Mouse (Mus musculus): ENCODE measurements around the gene Osbpl6. TPM values are rescaled to one million over a fixed set of nuclear protein-coding genes. Genes with fewer than 3 reads are reported as not detected.
"Not testable (repeated sequence)": the region's sequence is repeated elsewhere in the genome, so short reads cannot be mapped to it uniquely, and the experiment has no call there.

Osbpl6 gene
- polyA plus RNA-seq, 1 experiment from 2014 or later, result 11.0 TPM

DNA sequence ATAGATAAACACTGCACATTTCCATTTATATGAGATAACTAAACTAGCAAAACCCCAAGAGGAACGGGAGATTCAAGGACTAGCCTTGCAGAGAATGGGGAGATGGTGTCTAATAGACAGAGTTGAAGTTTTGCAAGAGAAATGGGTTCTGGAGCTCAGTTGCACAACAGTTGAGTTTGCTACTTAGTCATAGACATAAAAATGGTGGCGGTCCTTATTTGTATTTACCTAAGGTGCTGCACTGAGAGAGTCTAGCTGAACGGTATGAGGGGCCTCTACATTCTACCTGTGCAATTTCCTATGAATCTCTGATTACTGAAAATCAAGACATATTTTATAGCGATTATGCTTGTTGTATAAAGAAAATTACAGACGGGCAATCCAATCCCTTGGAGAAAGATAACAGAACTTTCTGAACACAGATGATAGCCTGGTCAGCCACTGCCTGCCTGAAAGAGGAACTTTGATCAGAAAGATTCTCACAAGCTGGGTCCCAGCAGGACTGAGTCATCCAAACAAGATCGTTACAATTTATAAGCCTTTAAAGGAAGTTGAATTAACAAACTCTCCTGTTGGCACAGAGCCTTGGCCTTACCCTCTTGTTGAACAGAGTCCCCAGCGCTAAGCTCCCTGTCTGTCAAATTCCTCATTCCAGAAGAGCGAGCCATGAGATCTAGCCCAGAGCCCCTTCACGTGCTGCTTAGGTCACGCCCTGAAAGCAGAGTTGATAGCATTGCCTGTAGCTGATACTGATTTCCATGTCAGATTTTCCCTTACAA lies 204.2 kb downstream of the Osbpl6 start:
- Histone ChIP-seq H3K9me3 (ENCODE audit: control insufficient read depth, low read length) (no peaks in the 10 kb centered on the region), H3K9ac (ENCODE audit: low read depth, low read length) (no peak overlapping the region), H3K4me1 (ENCODE audit: control insufficient read depth, insufficient read depth, low read length) (no peaks in the 10 kb centered on the region), H3K4me3 (ENCODE audit: low read depth, low read length) (no peak overlapping the region), H3K36me3 (ENCODE audit: control insufficient read depth, insufficient read depth, low read length) (no peaks in the 10 kb centered on the region), H3K27me3 (replicated peaks; ENCODE audit: control insufficient read depth, insufficient read depth, low read length) (no peaks in the 10 kb centered on the region), H3K27ac (replicated peaks; ENCODE audit: low read depth, low read length) (no peak overlapping the region), H3K4me2 (ENCODE audit: low read depth, low read length) (no peak overlapping the region)
- no peak for ATAC-seq (ENCODE audit: low read depth)
- peak; percentile 44 for DNase-seq (ENCODE audit: low spot score)
- 76% methylated on average over 10 of the region's 10 CpGs for whole genome bisulfite sequencing

DNA sequence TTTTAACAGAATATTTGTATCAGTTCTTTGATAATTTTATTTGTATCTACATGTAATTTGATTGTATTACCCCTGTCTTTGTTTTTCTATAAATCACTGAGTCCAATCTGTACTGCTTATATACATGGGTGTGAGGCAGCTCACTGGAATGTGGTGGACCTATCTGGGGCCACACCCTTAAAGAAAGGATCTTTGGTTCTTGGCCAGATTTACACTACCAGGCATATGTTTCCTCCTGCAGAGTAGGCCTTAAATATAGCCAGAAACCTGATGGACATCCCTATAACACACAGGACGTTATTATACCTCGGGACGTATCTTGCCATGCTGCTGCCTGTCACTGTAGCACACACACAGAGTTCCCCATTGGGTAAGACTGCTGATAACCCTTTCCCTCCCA lies 205.7 kb downstream of the Osbpl6 start:
- Histone ChIP-seq H3K36me3 (ENCODE audit: control insufficient read depth, insufficient read depth, low read length) (no peaks in the 10 kb centered on the region), H3K27me3 (replicated peaks; ENCODE audit: control insufficient read depth, insufficient read depth, low read length) (no peaks in the 10 kb centered on the region), H3K4me2 (ENCODE audit: low read depth, low read length) (no peak overlapping the region), H3K4me3 (ENCODE audit: low read depth, low read length) (no peak overlapping the region), H3K9me3 (ENCODE audit: control insufficient read depth, low read length) (no peaks in the 10 kb centered on the region), H3K4me1 (ENCODE audit: control insufficient read depth, insufficient read depth, low read length) (no peaks in the 10 kb centered on the region), H3K27ac (replicated peaks; ENCODE audit: low read depth, low read length) (no peak overlapping the region), H3K9ac (ENCODE audit: low read depth, low read length) (no peak overlapping the region)
- 81% methylated on average over 3 of the region's 3 CpGs for WGBS
- DNase-seq (ENCODE audit: low spot score) (no peak), ATAC-seq (ENCODE audit: low read depth) (no peak)

- ATAC-seq (ENCODE audit: low read depth) (no peak), DNase-seq (ENCODE audit: low spot score) (peak; percentile 71)
- H3K4me3 ChIP-seq (ENCODE audit: low read depth, low read length), result no peak overlapping the region
- no peaks in the 10 kb centered on the region for H3K4me1 ChIP-seq (ENCODE audit: control insufficient read depth, insufficient read depth, low read length)
- H3K36me3 ChIP-seq (ENCODE audit: control insufficient read depth, insufficient read depth, low read length), result 0 out of 2 replicates have a peak, but pooled peaks cover 4% of the 10 kb centered on the region
- H3K27ac ChIP-seq (replicated peaks; ENCODE audit: low read depth, low read length), result no peak overlapping the region
- 29% methylated on average over 1 of the region's 1 CpGs for WGBS
- H3K4me2 ChIP-seq (ENCODE audit: low read depth, low read length), result no peak overlapping the region
- no peak overlapping the region for H3K9ac ChIP-seq (ENCODE audit: low read depth, low read length)
- H3K27me3 ChIP-seq (replicated peaks; ENCODE audit: control insufficient read depth, insufficient read depth, low read length), result no peaks in the 10 kb centered on the region
- H3K9me3 ChIP-seq (ENCODE audit: control insufficient read depth, low read length), result no peaks in the 10 kb centered on the region
Observed at GRCm38 (mm10) chr2:76618078-76618477, 211.8 kb downstream of the Osbpl6 start.

DNA sequence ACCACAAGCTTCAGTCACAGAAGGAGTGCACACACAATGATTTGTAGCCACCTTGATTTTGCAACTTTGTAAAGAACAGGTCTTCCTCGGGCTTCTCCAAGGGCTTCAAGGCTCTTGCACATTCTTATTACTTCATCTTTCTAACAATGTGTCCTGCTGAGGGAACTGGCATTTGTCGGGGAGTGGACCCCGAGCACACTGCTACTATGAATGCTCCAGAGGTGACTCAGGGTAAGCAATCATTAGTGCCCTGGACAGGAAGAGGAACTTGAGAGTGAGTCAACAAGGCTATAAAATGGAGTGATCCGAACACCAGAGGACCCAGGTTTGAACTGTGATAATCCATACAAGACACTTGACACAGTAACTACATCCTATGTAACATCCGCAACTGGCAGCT lies 213.9 kb downstream of the Osbpl6 start:
- ATAC-seq (ENCODE audit: low read depth), result no peak
- Histone ChIP-seq H3K27ac (replicated peaks; ENCODE audit: low read depth, low read length) (no peak overlapping the region), H3K9me3 (ENCODE audit: control insufficient read depth, low read length) (no peaks in the 10 kb centered on the region), H3K9ac (ENCODE audit: low read depth, low read length) (no peak overlapping the region), H3K4me3 (ENCODE audit: low read depth, low read length) (no peak overlapping the region), H3K4me2 (ENCODE audit: low read depth, low read length) (no peak overlapping the region), H3K4me1 (ENCODE audit: control insufficient read depth, insufficient read depth, low read length) (no peaks in the 10 kb centered on the region), H3K36me3 (ENCODE audit: control insufficient read depth, insufficient read depth, low read length) (peaks cover 23% of the 10 kb centered on the region), H3K27me3 (replicated peaks; ENCODE audit: control insufficient read depth, insufficient read depth, low read length) (no peaks in the 10 kb centered on the region)
- 91% methylated on average over 5 of the region's 5 CpGs for WGBS
- DNase-seq (ENCODE audit: low spot score), result no peak

- H3K4me1 ChIP-seq (ENCODE audit: control insufficient read depth, insufficient read depth, low read length), result no peaks in the 10 kb centered on the region
- no peaks in the 10 kb centered on the region for H3K27me3 ChIP-seq (replicated peaks; ENCODE audit: control insufficient read depth, insufficient read depth, low read length)
- peaks cover 29% of the 10 kb centered on the region for H3K36me3 ChIP-seq (ENCODE audit: control insufficient read depth, insufficient read depth, low read length)
- no peak overlapping the region for H3K4me2 ChIP-seq (ENCODE audit: low read depth, low read length)
- DNase-seq (ENCODE audit: low spot score) (no peak), ATAC-seq (ENCODE audit: low read depth) (no peak)
- peaks cover 4% of the 10 kb centered on the region for H3K9me3 ChIP-seq (ENCODE audit: control insufficient read depth, low read length)
- H3K9ac ChIP-seq (ENCODE audit: low read depth, low read length), result no peak overlapping the region
- no peak overlapping the region for H3K27ac ChIP-seq (replicated peaks; ENCODE audit: low read depth, low read length)
- H3K4me3 ChIP-seq (ENCODE audit: low read depth, low read length), result no peak overlapping the region
- 28% methylated on average over 1 of the region's 1 CpGs for WGBS
Observed at GRCm38 (mm10) chr2:76621724-76622123, 215.4 kb downstream of the Osbpl6 start.

DNA sequence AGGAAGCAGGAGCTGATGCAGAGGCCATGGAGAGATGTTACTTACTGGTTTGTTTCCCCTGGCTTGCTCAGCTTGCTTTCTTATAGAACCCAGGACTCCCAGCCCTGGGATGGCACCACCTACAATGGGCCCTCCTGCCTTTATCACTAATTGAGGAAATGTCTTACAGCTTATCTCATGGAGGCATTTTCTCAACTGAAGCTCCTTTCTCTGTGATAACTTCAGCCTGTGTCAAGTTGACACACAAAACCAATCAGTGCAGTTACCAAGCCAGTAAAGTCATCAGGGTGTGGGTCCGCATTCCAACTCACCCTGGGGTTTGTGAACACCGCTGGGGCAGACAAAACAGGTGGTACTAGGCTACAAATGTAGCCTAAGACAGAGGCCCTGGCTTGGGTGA lies 216.0 kb downstream of the Osbpl6 start:
- ATAC-seq (ENCODE audit: low read depth); H3K4me2 ChIP-seq (ENCODE audit: low read depth, low read length); DNase-seq (ENCODE audit: low spot score); H3K4me3 ChIP-seq (ENCODE audit: low read depth, low read length); H3K27me3 ChIP-seq (replicated peaks; ENCODE audit: control insufficient read depth, insufficient read depth, low read length); H3K4me1 ChIP-seq (ENCODE audit: control insufficient read depth, insufficient read depth, low read length); H3K27ac ChIP-seq (replicated peaks; ENCODE audit: low read depth, low read length); H3K9ac ChIP-seq (ENCODE audit: low read depth, low read length); H3K9me3 ChIP-seq (ENCODE audit: control insufficient read depth, low read length): not testable (repeated sequence)
- H3K36me3 ChIP-seq (ENCODE audit: control insufficient read depth, insufficient read depth, low read length), result peaks cover 35% of the 10 kb centered on the region
- 95% methylated on average over 2 of the region's 2 CpGs for WGBS

- Histone ChIP-seq H3K9me3 (ENCODE audit: control insufficient read depth, low read length) (peaks cover 4% of the 10 kb centered on the region), H3K36me3 (ENCODE audit: control insufficient read depth, insufficient read depth, low read length) (peaks cover 80% of the 10 kb centered on the region), H3K27me3 (replicated peaks; ENCODE audit: control insufficient read depth, insufficient read depth, low read length) (no peaks in the 10 kb centered on the region), H3K9ac (ENCODE audit: low read depth, low read length) (no peak overlapping the region), H3K4me1 (ENCODE audit: control insufficient read depth, insufficient read depth, low read length) (no peaks in the 10 kb centered on the region), H3K4me2 (ENCODE audit: low read depth, low read length) (no peak overlapping the region), H3K4me3 (ENCODE audit: low read depth, low read length) (no peak overlapping the region), H3K27ac (replicated peaks; ENCODE audit: low read depth, low read length) (no peak overlapping the region)
- ATAC-seq (ENCODE audit: low read depth), result no peak
- 93% methylated on average over 12 of the region's 12 CpGs for WGBS
- no peak for DNase-seq (ENCODE audit: low spot score)
Observed at GRCm38 (mm10) chr2:76630293-76630692, 224.0 kb downstream of the Osbpl6 start.

DNA sequence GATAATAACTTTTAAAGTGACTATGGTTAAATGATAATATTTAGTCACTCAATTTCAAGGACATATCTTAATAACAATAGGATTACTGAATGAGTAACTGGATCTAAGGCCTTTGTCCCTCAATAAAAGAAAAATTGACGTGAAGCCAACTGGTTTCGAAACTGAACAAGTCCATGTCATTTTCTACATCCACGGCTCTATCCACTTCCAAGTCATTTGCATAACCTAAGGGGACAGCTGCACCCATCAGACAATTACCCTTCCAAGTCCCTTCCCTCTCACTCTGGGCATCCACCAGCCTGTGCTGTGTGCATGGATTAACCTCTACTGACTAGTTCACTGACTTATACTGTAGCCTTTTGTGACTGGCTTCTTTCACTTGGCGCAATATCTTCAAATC lies 225.3 kb downstream of the Osbpl6 start:
- 85% methylated on average over 4 of the region's 4 CpGs for WGBS
- H3K36me3 ChIP-seq (ENCODE audit: control insufficient read depth, insufficient read depth, low read length), result peaks cover 89% of the 10 kb centered on the region
- DNase-seq (ENCODE audit: low spot score) (no peak), ATAC-seq (ENCODE audit: low read depth) (no peak)
- no peak overlapping the region for H3K27ac ChIP-seq (replicated peaks; ENCODE audit: low read depth, low read length)
- H3K4me3 ChIP-seq (ENCODE audit: low read depth, low read length), result no peak overlapping the region
- H3K4me1 ChIP-seq (ENCODE audit: control insufficient read depth, insufficient read depth, low read length), result no peaks in the 10 kb centered on the region
- H3K9me3 ChIP-seq (ENCODE audit: control insufficient read depth, low read length), result no peaks in the 10 kb centered on the region
- no peak overlapping the region for H3K4me2 ChIP-seq (ENCODE audit: low read depth, low read length)
- no peak overlapping the region for H3K9ac ChIP-seq (ENCODE audit: low read depth, low read length)
- no peaks in the 10 kb centered on the region for H3K27me3 ChIP-seq (replicated peaks; ENCODE audit: control insufficient read depth, insufficient read depth, low read length)

- 97% methylated on average over 2 of the region's 2 CpGs for WGBS
Observed at GRCm38 (mm10) chr2:76639637-76640036, 233.3 kb downstream of the Osbpl6 start.

More at GRCm38 (mm10) chr2:76639637-76640036, 233.3 kb downstream of the Osbpl6 start:
- Histone ChIP-seq H3K4me2 (ENCODE audit: low read depth, low read length) (no peak overlapping the region), H3K4me1 (ENCODE audit: control insufficient read depth, insufficient read depth, low read length) (no peaks in the 10 kb centered on the region), H3K4me3 (ENCODE audit: low read depth, low read length) (no peak overlapping the region), H3K9me3 (ENCODE audit: control insufficient read depth, low read length) (no peaks in the 10 kb centered on the region), H3K27ac (replicated peaks; ENCODE audit: low read depth, low read length) (no peak overlapping the region), H3K9ac (ENCODE audit: low read depth, low read length) (no peak overlapping the region), H3K27me3 (replicated peaks; ENCODE audit: control insufficient read depth, insufficient read depth, low read length) (no peaks in the 10 kb centered on the region), H3K36me3 (ENCODE audit: control insufficient read depth, insufficient read depth, low read length) (peaks cover 80% of the 10 kb centered on the region)
- DNase-seq (ENCODE audit: low spot score) (no peak), ATAC-seq (ENCODE audit: low read depth) (no peak)
